Mouse (Mus musculus) lung, postnatal 0 days (tissue): Measurements from ENCODE around the gene Fam189a2. TPM values are rescaled to one million over a fixed set of nuclear protein-coding genes. Genes with fewer than 3 reads are reported as not detected.

Experiments used
- ATAC-seq: fragments of 200-750 bp; cut with Nextera tagmentation; 2 replicates; pipeline ENCODE4 v1.8.0; 2017; ENCODE audit warnings: moderate library complexity
- DNase-seq: peaks from one replicate; pipeline ENCODE4 v3.0.0-alpha.2; 2016; ENCODE audit warnings: low spot score
- H3K27ac ChIP-seq: fragments of 300-500 bp; sonication (generic); 2 replicates; pipeline ENCODE4 v1.5.1; 2014; ENCODE audit warnings: antibody characterized with exemption, mild to moderate bottlenecking, low read length, mixed read lengths
- H3K27me3 ChIP-seq: fragments of 300-500 bp; sonication (generic); replicated peaks from 2 replicates; pipeline ENCODE4 v1.6.1; 2014; ENCODE audit warnings: low read length, mixed read lengths; ENCODE audit not compliant: insufficient read depth
- H3K36me3 ChIP-seq: fragments of 300-500 bp; sonication (generic); 2 replicates; pipeline ENCODE4 v1.6.1; 2014; ENCODE audit warnings: low read length, mixed read lengths; ENCODE audit not compliant: insufficient read depth
- H3K4me1 ChIP-seq: fragments of 300-500 bp; sonication (generic); 2 replicates; pipeline ENCODE4 v1.6.1; 2014; ENCODE audit warnings: antibody characterized with exemption, low read depth, low read length, mixed read lengths; ENCODE audit not compliant: insufficient read depth
- H3K4me2 ChIP-seq: fragments of 300-500 bp; sonication (generic); replicated peaks from 2 replicates; pipeline ENCODE4 v1.6.1; 2014; ENCODE audit warnings: low read depth, mild to moderate bottlenecking, low read length, moderate library complexity, mixed read lengths
- H3K4me3 ChIP-seq: fragments of 300-500 bp; sonication (generic); 2 replicates; pipeline ENCODE4 v1.5.1; 2014; ENCODE audit warnings: low read depth, low read length
- H3K9ac ChIP-seq: fragments of 300-500 bp; sonication (generic); replicated peaks from 2 replicates; pipeline ENCODE4 v1.6.1; 2014; ENCODE audit warnings: low read depth, mild to moderate bottlenecking
- H3K9me3 ChIP-seq: fragments of 300-500 bp; sonication (generic); 2 replicates; pipeline ENCODE4 v1.6.1; 2016; ENCODE audit warnings: low read length, mixed read lengths
- CTCF ChIP-seq: IDR thresholded peaks from 2 replicates; pipeline ENCODE4 v1.5.1; 2016; ENCODE audit warnings: antibody characterized with exemption, mild to moderate bottlenecking
- EP300 ChIP-seq: IDR thresholded peaks from 2 replicates; pipeline ENCODE4 v1.6.1; 2016; ENCODE audit warnings: antibody characterized with exemption, mild to moderate bottlenecking, control low read depth
- WGBS: fragments of 180-500 bp; shearing (Covaris S2); extraction: QIAGEN DNeasy Blood & Tissue Kit; methylation state at CpG from one replicate; pipeline ENCODE4 v1.1.7; 2014; 5-methylcytosine and 5-hydroxymethylcytosine counted together
- polyA plus RNA-seq: library from polyadenylated mRNA; unstranded; fragments of >200 nt; fragmentation: Nextera tagmentation; extraction: Ambion mirVana; gene quantifications from 2 replicates; pipeline ENCODE4 v1.2.1, GENCODE M21; 2015

Gene Fam189a2
- polyA plus RNA-seq, result 22.6 and 26.2 TPM in 2 replicates

DNA sequence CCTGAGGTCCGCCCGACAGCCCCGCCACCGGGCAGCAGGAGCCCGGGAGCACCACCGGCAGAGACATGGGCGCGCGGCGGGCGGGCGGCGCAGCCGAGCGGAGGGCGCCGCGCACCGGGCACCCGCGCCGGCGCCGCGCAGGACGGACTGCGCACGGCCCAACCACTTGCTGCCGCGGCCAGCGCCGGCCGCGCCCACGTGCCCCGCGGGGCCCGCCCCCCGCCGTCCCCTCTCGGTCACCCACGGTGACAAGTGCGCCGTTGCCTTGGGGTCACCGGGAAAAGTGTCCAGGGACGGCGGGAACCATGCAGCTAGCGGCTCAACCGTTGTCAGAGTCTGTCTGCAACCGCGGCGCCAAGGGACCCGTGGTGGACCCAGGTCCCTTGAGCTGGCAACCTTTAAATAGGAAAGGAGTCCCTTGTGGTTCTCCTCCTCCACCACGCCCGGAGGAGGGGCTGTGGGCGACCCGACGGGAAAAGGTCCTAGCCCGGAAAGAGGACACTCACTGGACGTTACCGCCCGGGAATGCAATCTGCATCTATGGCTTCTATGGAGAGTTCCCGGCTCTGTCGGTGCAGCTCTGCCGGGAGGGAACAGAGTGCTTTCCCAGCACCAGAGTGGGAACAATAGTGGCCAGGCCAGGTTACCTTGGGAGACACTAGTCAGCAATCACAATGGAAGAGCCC, at the start of gene Fam189a2:
Gene Fam189a2, minus strand, starts transcription at position 149 of the 686 bp plus-strand sequence.
- under 1% methylated on average over 30 of the region's 65 CpGs for WGBS

DNA sequence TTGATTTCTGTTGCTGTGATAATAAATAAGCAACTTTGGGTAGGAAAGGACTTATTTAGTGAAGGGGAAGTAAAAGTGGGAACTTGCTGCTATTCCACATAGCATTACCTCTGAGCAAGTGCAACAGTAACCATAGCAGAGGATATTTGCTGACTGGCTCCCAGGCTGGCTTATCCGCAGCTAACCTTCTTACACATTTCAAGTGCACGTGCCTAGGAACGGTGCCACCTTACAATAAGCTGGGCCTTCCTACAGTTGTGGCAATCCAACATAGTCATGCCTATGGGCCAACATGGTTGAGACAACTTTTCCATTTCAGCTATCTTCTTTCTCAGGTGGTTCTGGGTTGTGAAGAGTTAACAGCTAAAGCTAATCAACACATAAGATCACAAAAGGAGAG, 46.8 kb upstream of the Fam189a2 start:
- H3K4me2 ChIP-seq, result no peak overlapping the region
- no peaks in the 10 kb centered on the region for H3K4me1 ChIP-seq
- no peak overlapping the region for H3K27ac ChIP-seq
- H3K27me3 ChIP-seq, result no peaks in the 10 kb centered on the region
- ATAC-seq, result no peak
- no peaks in the 10 kb centered on the region for H3K36me3 ChIP-seq
- no peaks in the 10 kb centered on the region for H3K9me3 ChIP-seq
- H3K9ac ChIP-seq, result no peak overlapping the region
- H3K4me3 ChIP-seq, result no peak overlapping the region
- TF ChIP-seq CTCF (no peak), EP300 (no peak)
- no peak for DNase-seq
- WGBS, result 89% methylated on average over 3 of the region's 3 CpGs

More for the DNA sequence above, at the start of gene Fam189a2:
- peak within 1 kb of the TSS; percentile 69 for H3K4me3 ChIP-seq
- ATAC-seq (peak; percentile 95), DNase-seq (peak; percentile 82)
- peak within 1 kb of the TSS; percentile 75 for H3K9ac ChIP-seq
- peak within 1 kb of the TSS; percentile 89 for H3K4me2 ChIP-seq
- H3K36me3 ChIP-seq, result no peaks in the 10 kb centered on the region
- no peak for TF ChIP-seq EP300
- TF ChIP-seq CTCF, result no peak
- no peaks in the 10 kb centered on the region for H3K27me3 ChIP-seq
- H3K9me3 ChIP-seq, result no peaks in the 10 kb centered on the region
- H3K27ac ChIP-seq, result peak within 1 kb of the TSS; percentile 88
- H3K4me1 ChIP-seq, result 0 out of 2 replicates have a peak, but pooled peaks cover 3% of the 10 kb centered on the region

DNA sequence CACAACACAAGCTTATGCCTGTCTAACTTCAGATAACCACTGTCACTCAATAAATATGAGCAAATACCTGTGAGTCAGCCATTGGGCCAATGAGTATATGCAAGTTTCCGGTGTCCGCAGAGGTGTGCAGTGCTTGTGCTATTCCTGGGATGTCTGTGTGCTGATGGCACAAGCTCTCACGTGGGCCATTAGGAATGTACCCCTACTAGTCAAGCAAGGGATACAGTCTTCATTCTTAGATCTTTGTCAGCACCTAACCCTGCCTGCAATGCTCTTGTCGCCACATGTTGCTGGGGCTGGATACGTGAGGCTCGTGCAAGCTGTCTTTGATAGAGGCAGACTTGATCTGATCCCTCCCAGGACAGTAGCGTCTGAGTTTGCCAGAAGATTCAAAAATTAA, 45.7 kb upstream of the Fam189a2 start:
- DNase-seq, result no peak
- no peak overlapping the region for H3K27ac ChIP-seq

DNA sequence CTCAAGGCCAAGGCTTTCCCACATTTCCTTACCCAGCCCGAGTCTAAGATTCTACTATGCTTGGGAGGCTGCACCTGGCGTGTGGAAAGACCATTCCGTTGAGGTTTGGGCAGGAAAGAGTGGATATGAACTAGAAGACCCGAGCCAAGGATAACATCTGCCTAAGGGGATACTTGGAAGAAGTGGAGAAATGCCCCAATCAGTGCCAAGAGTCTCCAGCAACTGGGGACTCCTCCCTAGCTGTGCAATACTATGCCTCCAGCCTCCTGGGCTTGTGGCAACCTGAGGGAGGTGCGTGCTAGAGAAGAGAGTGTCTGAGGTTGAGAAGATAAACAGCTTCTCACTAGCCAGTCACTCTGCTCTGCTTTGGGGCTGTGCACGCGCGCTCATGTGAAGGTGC, 45.1 kb upstream of the Fam189a2 start:
- DNase-seq, result no peak
- no peak overlapping the region for H3K9ac ChIP-seq
- no peaks in the 10 kb centered on the region for H3K4me1 ChIP-seq
- H3K27me3 ChIP-seq, result no peaks in the 10 kb centered on the region
- no peaks in the 10 kb centered on the region for H3K9me3 ChIP-seq
- no peak overlapping the region for H3K27ac ChIP-seq
- no peak for TF ChIP-seq CTCF
- 78% methylated on average over 8 of the region's 8 CpGs for WGBS
- no peak overlapping the region for H3K4me2 ChIP-seq
- no peak overlapping the region for H3K4me3 ChIP-seq
- H3K36me3 ChIP-seq, result no peaks in the 10 kb centered on the region
- no peak for ATAC-seq

More for the DNA sequence above, 45.7 kb upstream of the Fam189a2 start:
- Histone ChIP-seq H3K36me3 (no peaks in the 10 kb centered on the region), H3K9ac (no peak overlapping the region), H3K27me3 (no peaks in the 10 kb centered on the region), H3K4me3 (no peak overlapping the region), H3K4me1 (no peaks in the 10 kb centered on the region), H3K4me2 (no peak overlapping the region), H3K9me3 (no peaks in the 10 kb centered on the region)
- no peak for TF ChIP-seq EP300
- TF ChIP-seq CTCF, result no peak
- WGBS, result 90% methylated on average over 7 of the region's 7 CpGs
- ATAC-seq, result no peak

DNA sequence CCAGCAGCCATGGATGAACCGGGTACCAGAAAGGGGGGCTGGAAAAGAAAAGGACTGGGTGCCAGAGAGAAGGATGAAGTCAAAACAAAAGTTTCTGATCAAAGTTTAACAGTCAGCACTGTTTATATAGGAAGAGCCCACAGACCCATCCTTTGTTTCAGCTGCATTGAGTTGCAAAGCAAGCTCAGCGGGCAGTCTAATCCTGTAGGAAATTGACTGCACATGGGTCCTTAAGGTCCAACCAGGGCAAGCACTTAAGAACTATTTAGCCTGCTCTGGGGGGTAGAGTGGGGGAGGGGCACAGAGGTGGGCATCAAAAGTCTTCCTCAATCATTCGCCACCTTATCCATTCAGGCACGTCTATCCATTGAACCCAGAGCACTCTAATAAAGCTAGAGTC, 42.3 kb upstream of the Fam189a2 start:
- 70% methylated on average over 4 of the region's 4 CpGs for WGBS

DNA sequence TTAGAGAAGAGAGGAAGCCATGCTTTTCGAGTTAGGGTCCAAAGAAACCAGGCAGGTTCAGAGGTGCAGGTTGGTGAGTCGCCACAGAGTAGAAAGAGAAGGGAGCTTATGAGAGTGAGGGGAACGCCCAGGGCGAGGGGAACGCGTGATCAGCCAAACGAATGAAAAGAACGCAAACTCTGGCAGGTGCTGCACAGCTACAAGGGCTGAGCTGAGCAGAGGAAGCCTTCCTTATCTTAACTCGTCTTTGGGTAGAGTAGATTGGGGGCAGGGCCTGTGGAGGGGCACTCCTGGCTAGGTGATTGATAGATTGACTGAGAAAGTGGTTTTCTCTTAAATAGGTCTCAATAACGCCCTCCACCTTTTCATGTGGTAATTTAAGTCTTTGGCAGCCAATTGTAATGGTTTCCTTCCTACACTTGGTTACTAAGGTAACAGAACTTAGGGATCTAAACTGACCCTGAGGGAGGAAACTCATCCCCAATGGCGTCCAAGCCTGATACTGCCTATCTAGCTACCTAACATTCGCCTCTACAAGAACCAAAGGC, 33.6 kb upstream of the Fam189a2 start:
- 55% methylated on average over 12 of the region's 12 CpGs for WGBS
- H3K27ac ChIP-seq, result no peak overlapping the region

More for the DNA sequence above, 42.3 kb upstream of the Fam189a2 start:
- no peak overlapping the region for H3K9ac ChIP-seq
- no peak overlapping the region for H3K4me2 ChIP-seq
- TF ChIP-seq CTCF (no peak), EP300 (no peak)
- H3K4me1 ChIP-seq, result no peaks in the 10 kb centered on the region
- ATAC-seq (no peak), DNase-seq (no peak)
- H3K4me3 ChIP-seq, result no peak overlapping the region
- H3K9me3 ChIP-seq, result no peaks in the 10 kb centered on the region
- no peaks in the 10 kb centered on the region for H3K36me3 ChIP-seq
- H3K27me3 ChIP-seq, result no peaks in the 10 kb centered on the region
- no peak overlapping the region for H3K27ac ChIP-seq

More for the DNA sequence above, 33.6 kb upstream of the Fam189a2 start:
- no peak for ATAC-seq
- Histone ChIP-seq H3K36me3 (no peaks in the 10 kb centered on the region), H3K4me2 (no peak overlapping the region), H3K27me3 (no peaks in the 10 kb centered on the region), H3K9ac (no peak overlapping the region), H3K4me3 (no peak overlapping the region), H3K9me3 (no peaks in the 10 kb centered on the region), H3K4me1 (no peaks in the 10 kb centered on the region)
- DNase-seq, result no peak
- TF ChIP-seq CTCF, result no peak
- no peak for TF ChIP-seq EP300
